Mouse (Mus musculus) heart, embryonic 16.5 days (tissue): ENCODE measurements around the gene Agap1. TPM values are rescaled to one million over a fixed set of nuclear protein-coding genes. Genes with fewer than 3 reads are reported as not detected.

Experiments used
- ATAC-seq: fragments of 200-750 bp; cut with Nextera tagmentation; replicated peaks from 2 replicates; pipeline ENCODE4 v1.8.0; 2017; ENCODE audit warnings: moderate number of reproducible peaks; ENCODE audit not compliant: insufficient read depth, low FRiP score; ENCODE audit errors: extremely low read depth
- H3K27ac ChIP-seq: fragments of 300-500 bp; sonication (generic); 2 replicates; pipeline ENCODE4 v1.5.1; 2014; ENCODE audit warnings: mild to moderate bottlenecking, low read length, control low read depth, moderate library complexity
- H3K27me3 ChIP-seq: fragments of 300-500 bp; sonication (generic); 2 replicates; pipeline ENCODE4 v1.6.1; 2014; ENCODE audit warnings: low read length, mixed read lengths; ENCODE audit not compliant: control insufficient read depth, insufficient read depth
- H3K36me3 ChIP-seq: fragments of 300-500 bp; sonication (generic); 2 replicates; pipeline ENCODE4 v1.6.1; 2014; ENCODE audit not compliant: control insufficient read depth, insufficient read depth
- H3K4me1 ChIP-seq: fragments of 300-500 bp; sonication (generic); 2 replicates; pipeline ENCODE4 v1.6.1; 2014; ENCODE audit warnings: low read length, mixed read lengths; ENCODE audit not compliant: control insufficient read depth, insufficient read depth
- H3K4me2 ChIP-seq: fragments of 300-500 bp; sonication (generic); 2 replicates; pipeline ENCODE4 v1.6.1; 2014; ENCODE audit warnings: low read depth, mild to moderate bottlenecking, control low read depth, low read length
- H3K4me3 ChIP-seq: fragments of 300-500 bp; sonication (generic); 2 replicates; pipeline ENCODE4 v1.5.1; 2014; ENCODE audit warnings: mild to moderate bottlenecking, control low read depth, low read length
- H3K9ac ChIP-seq: fragments of 300-500 bp; sonication (generic); 2 replicates; pipeline ENCODE4 v1.6.1; 2014; ENCODE audit warnings: low read length, control low read depth
- H3K9me3 ChIP-seq: fragments of 300-500 bp; sonication (generic); replicated peaks from 2 replicates; pipeline ENCODE4 v1.6.1; 2016; ENCODE audit warnings: low read length; ENCODE audit not compliant: control insufficient read depth
- WGBS: fragments of 180-500 bp; shearing (Covaris S2); extraction: QIAGEN DNeasy Blood & Tissue Kit; methylation state at CpG from one replicate; pipeline ENCODE4 v1.1.7; 2014; 5-methylcytosine and 5-hydroxymethylcytosine counted together
- polyA plus RNA-seq: library from polyadenylated mRNA; unstranded; fragments of >200 nt; fragmentation: Nextera tagmentation; extraction: Ambion mirVana; gene quantifications from 2 replicates; pipeline ENCODE4 v1.2.1, GENCODE M21; 2015

The Agap1 gene
- polyA plus RNA-seq, 1 experiment from 2014 or later, result 6.2 TPM

- Histone ChIP-seq H3K27me3 (no peaks in the 10 kb centered on the region), H3K4me2 (peak overlapping the region; percentile 8), H3K36me3 (no peaks in the 10 kb centered on the region), H3K4me1 (peaks cover 52% of the 10 kb centered on the region), H3K9me3 (no peaks in the 10 kb centered on the region), H3K9ac (no peak overlapping the region), H3K4me3 (no peak overlapping the region), H3K27ac (peak overlapping the region; percentile 72)
- ATAC-seq, result no peak
- WGBS, result 63% methylated on average over 7 of the region's 7 CpGs
These were observed 146.7 kb downstream of the Agap1 start for GRCm38 (mm10) chr1:89601349-89601748.

DNA sequence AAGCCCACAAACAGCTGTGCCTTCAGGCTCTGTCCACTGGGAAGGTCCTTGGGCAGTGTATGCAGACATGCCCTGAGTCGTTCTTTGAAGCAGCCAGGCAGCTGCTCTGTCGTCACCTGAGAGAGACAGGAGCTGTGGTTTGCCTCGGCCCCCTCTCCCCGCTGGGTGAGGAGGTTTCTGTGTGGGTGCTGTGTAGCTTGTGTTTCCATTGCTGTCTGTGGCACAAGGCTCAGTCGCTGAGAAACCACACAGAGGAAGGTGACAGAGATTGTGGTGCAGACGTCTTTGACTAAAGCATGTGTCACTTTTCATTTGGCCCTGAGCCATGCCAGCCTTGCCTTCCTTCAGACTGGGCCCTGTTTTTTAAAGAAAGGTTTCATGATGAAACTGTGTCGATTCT, 148.3 kb downstream of the Agap1 start:
- ATAC-seq, result no peak
- Histone ChIP-seq H3K36me3 (no peaks in the 10 kb centered on the region), H3K4me3 (no peak overlapping the region), H3K9me3 (no peaks in the 10 kb centered on the region), H3K27ac (0 out of 2 replicates have a peak overlapping the region, but pooled peaks have one; percentile 39), H3K27me3 (no peaks in the 10 kb centered on the region), H3K4me2 (no peak overlapping the region), H3K9ac (peak overlapping the region; percentile 20; the same call in 1 of the 2 replicates), H3K4me1 (peaks cover 52% of the 10 kb centered on the region)
- WGBS, result 27% methylated on average over 7 of the region's 7 CpGs

DNA sequence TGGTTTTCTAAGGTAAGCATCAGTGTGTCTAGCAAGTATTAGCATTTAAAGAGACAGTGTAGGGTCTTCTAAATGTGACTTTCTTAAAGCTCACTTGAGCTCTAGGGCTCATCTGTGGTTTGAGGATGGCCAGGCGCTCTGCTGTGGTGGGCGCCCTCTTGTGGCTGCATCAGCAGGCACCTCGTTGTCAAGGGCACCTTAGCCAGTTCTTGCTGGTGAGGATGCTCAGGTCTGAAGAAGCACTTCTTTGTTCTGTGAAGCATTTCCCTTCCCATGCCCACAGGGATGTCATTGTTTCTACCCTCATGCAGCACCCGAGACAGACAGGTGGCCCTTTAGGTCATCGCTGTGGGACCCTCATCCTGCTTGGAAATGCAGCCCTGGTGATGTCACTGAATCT, 152.0 kb downstream of the Agap1 start:
- ATAC-seq, result no peak
- Histone ChIP-seq H3K4me1 (peaks cover 20% of the 10 kb centered on the region), H3K4me2 (no peak overlapping the region), H3K27ac (no peak overlapping the region), H3K9ac (no peak overlapping the region), H3K9me3 (no peaks in the 10 kb centered on the region), H3K27me3 (no peaks in the 10 kb centered on the region), H3K36me3 (peaks cover 3% of the 10 kb centered on the region; the same call in 1 of the 2 replicates), H3K4me3 (no peak overlapping the region)
- 34% methylated on average over 5 of the region's 5 CpGs for WGBS

- Histone ChIP-seq H3K9me3 (no peaks in the 10 kb centered on the region), H3K27me3 (no peaks in the 10 kb centered on the region), H3K9ac (no peak overlapping the region), H3K4me3 (no peak overlapping the region), H3K4me2 (no peak overlapping the region), H3K27ac (no peak overlapping the region), H3K36me3 (peaks cover 8% of the 10 kb centered on the region), H3K4me1 (peaks cover 14% of the 10 kb centered on the region)
- no peak for ATAC-seq
- 84% methylated on average over 4 of the region's 4 CpGs for WGBS
These were observed 154.2 kb downstream of the Agap1 start for GRCm38 (mm10) chr1:89608766-89609165.

- Histone ChIP-seq H3K27ac (no peak overlapping the region), H3K4me2 (no peak overlapping the region), H3K4me1 (peaks cover 17% of the 10 kb centered on the region), H3K9ac (no peak overlapping the region), H3K27me3 (no peaks in the 10 kb centered on the region), H3K4me3 (no peak overlapping the region), H3K36me3 (peaks cover 8% of the 10 kb centered on the region), H3K9me3 (no peaks in the 10 kb centered on the region)
- no peak for ATAC-seq
- 81% methylated on average over 5 of the region's 5 CpGs for WGBS
These were observed 155.4 kb downstream of the Agap1 start for GRCm38 (mm10) chr1:89609964-89610363.

DNA sequence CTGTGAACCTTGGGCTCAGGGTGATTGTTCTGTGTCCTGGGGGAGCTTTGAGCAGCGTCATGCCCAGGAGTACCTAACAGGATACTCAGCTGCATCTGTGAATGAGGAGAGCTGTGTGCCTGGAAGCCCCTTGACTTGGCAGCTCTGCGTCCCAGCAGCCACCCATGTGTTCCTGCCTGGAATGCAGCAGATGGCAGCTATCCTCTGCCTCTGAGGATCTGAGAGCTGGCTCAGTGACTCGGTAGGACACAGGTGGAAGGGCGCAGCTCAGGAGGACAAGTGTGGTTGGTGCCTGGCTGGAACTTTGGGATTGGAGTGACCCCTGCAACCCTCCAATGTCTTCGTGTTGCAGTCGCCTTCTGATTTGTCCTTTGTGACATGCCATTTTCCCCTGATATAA, 156.9 kb downstream of the Agap1 start:
- Histone ChIP-seq H3K36me3 (peaks cover 8% of the 10 kb centered on the region), H3K27me3 (no peaks in the 10 kb centered on the region), H3K27ac (no peak overlapping the region), H3K9ac (no peak overlapping the region), H3K9me3 (no peaks in the 10 kb centered on the region), H3K4me3 (no peak overlapping the region), H3K4me2 (no peak overlapping the region), H3K4me1 (peaks cover 17% of the 10 kb centered on the region)
- no peak for ATAC-seq
- WGBS, result 85% methylated on average over 6 of the region's 6 CpGs

- 52% methylated on average over 5 of the region's 5 CpGs for WGBS
- Histone ChIP-seq H3K27me3 (no peaks in the 10 kb centered on the region), H3K36me3 (peaks cover 8% of the 10 kb centered on the region), H3K4me3 (no peak overlapping the region), H3K4me1 (peaks cover 33% of the 10 kb centered on the region), H3K9me3 (no peaks in the 10 kb centered on the region), H3K9ac (no peak overlapping the region), H3K27ac (peak overlapping the region; percentile 81), H3K4me2 (no peak overlapping the region)
- ATAC-seq, result peak; percentile 82
These were observed 158.7 kb downstream of the Agap1 start for GRCm38 (mm10) chr1:89613234-89613870.

GRCm38 (mm10) chr1:89616556-89616955, 161.9 kb downstream of the Agap1 start:
- Histone ChIP-seq H3K9ac (no peak overlapping the region), H3K4me1 (peaks cover 62% of the 10 kb centered on the region), H3K27ac (no peak overlapping the region), H3K27me3 (no peaks in the 10 kb centered on the region), H3K9me3 (no peaks in the 10 kb centered on the region), H3K36me3 (peaks cover 5% of the 10 kb centered on the region), H3K4me2 (no peak overlapping the region), H3K4me3 (no peak overlapping the region)
- ATAC-seq, result no peak
- 65% methylated on average over 6 of the region's 6 CpGs for WGBS

DNA sequence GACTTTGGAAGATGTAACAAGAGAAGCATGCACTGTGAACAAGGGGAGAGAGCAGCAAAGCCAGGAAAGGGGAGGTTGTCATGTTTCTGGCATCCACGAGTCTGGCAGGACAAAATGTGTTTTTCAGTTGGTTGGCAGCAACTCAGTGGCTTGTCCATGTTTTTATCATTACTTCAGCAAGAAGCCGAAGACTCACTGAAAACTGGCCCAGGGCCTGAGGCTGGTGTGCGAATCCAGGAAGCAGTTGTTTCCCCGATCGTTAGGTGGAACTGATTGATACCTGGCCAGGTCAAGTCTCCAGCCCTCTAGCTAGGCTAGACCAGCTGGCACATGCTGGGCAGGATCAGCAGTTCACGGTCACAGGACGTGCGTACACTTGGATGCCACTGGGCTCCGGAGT, 162.7 kb downstream of the Agap1 start:
- Histone ChIP-seq H3K27ac (no peak overlapping the region; the same call in 1 of the 2 replicates), H3K27me3 (no peaks in the 10 kb centered on the region), H3K9ac (no peak overlapping the region), H3K9me3 (no peaks in the 10 kb centered on the region), H3K4me1 (peaks cover 69% of the 10 kb centered on the region), H3K36me3 (peaks cover under 1% of the 10 kb centered on the region; the same call in 1 of the 2 replicates), H3K4me2 (no peak overlapping the region), H3K4me3 (no peak overlapping the region)
- ATAC-seq, result no peak
- 80% methylated on average over 9 of the region's 9 CpGs for WGBS
